Mouse (Mus musculus) midbrain, embryonic 16.5 days (tissue): ENCODE data around the gene Cx3cl1. TPM values are rescaled to one million over a fixed set of nuclear protein-coding genes. Genes with fewer than 3 reads are reported as not detected.

Experiments
- ATAC-seq: fragments of 200-750 bp; cut with Nextera tagmentation; 2 replicates; pipeline ENCODE4 v1.8.0; 2017; ENCODE audit warnings: moderate TSS enrichment
- H3K27ac ChIP-seq: fragments of 300-500 bp; sonication (generic); 2 replicates; pipeline ENCODE4 v1.5.1; 2014; ENCODE audit warnings: mild to moderate bottlenecking, low read length, mixed read lengths
- H3K27me3 ChIP-seq: fragments of 300-500 bp; sonication (generic); 2 replicates; pipeline ENCODE4 v1.6.1; 2014; ENCODE audit warnings: low read depth, low read length, mixed read lengths; ENCODE audit not compliant: control insufficient read depth, insufficient read depth
- H3K36me3 ChIP-seq: fragments of 300-500 bp; sonication (generic); 2 replicates; pipeline ENCODE4 v1.6.1; 2014; ENCODE audit warnings: mild to moderate bottlenecking, low read length, moderate library complexity, mixed read lengths; ENCODE audit not compliant: control insufficient read depth, insufficient read depth
- H3K4me1 ChIP-seq: fragments of 300-500 bp; sonication (generic); 2 replicates; pipeline ENCODE4 v1.6.1; 2014; ENCODE audit warnings: mild to moderate bottlenecking, low read length, mixed read lengths; ENCODE audit not compliant: control insufficient read depth, insufficient read depth
- H3K4me2 ChIP-seq: fragments of 300-500 bp; sonication (generic); 2 replicates; pipeline ENCODE4 v1.6.1; 2014; ENCODE audit warnings: mild to moderate bottlenecking, low read length, mixed read lengths
- H3K4me3 ChIP-seq: fragments of 300-500 bp; sonication (generic); 2 replicates; pipeline ENCODE4 v1.5.1; 2014; ENCODE audit warnings: low read depth, mild to moderate bottlenecking, low read length, moderate library complexity, mixed read lengths
- H3K9ac ChIP-seq: fragments of 300-500 bp; sonication (generic); 2 replicates; pipeline ENCODE4 v1.6.1; 2014; ENCODE audit warnings: low read depth, low read length, mixed read lengths
- H3K9me3 ChIP-seq: fragments of 300-500 bp; sonication (generic); replicated peaks from 2 replicates; pipeline ENCODE4 v1.6.1; 2014; ENCODE audit warnings: mild to moderate bottlenecking, low read length, mixed read lengths; ENCODE audit not compliant: control insufficient read depth, poor library complexity, severe bottlenecking
- WGBS: fragments of 180-500 bp; shearing (Covaris S2); extraction: QIAGEN DNeasy Blood & Tissue Kit; methylation state at CpG from one replicate; pipeline ENCODE4 v1.1.7; 2014; 5-methylcytosine and 5-hydroxymethylcytosine counted together
- polyA plus RNA-seq: library from polyadenylated mRNA; unstranded; fragments of >200 nt; fragmentation: Nextera tagmentation; extraction: Ambion mirVana; gene quantifications from 2 replicates; pipeline ENCODE4 v1.2.1, GENCODE M21; 2015

The Cx3cl1 gene
- polyA plus RNA-seq, 1 experiment from 2014 or later, result 55.8 TPM

- 75% methylated on average over 15 of the region's 15 CpGs for WGBS
- H3K27ac ChIP-seq, result no peak overlapping the region
Observed at GRCm38 (mm10) chr8:94787524-94788501, 16.0 kb downstream of the Cx3cl1 start.

DNA sequence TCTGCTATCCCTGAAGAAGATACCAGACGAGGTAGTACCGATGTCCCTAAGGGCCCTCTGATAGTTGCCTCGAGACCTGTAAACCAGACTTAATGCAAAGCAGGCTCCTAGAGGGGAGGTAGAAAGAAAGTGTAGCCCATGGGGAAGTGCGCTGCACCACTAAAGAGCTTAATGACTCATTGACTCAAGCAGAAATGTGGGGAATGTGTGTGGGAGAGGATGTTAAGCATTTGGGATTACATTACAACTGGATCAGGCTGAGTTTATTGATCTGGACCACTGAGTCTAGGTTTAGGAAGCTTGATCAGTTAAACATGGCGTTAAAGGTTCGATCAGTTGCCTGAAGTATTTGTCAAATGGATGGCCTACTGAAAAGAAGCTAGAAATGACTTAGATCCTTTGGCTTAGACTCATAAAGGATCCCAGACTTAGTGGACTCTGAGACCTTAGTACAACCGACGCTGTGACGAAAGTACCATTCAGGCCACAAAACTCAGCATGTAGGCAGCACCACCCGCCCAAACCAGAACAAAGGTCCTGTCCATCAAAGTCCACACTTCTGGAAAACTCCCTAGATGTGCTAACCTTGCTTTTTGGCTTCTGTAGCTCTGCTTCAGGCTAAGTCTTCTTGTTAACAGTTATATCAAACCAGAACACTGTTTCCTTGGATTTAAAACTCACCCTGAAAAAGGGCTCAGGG, 17.6 kb downstream of the Cx3cl1 start:
- Histone ChIP-seq H3K36me3 (no peaks in the 10 kb centered on the region), H3K9ac (no peak overlapping the region), H3K27me3 (no peaks in the 10 kb centered on the region), H3K27ac (no peak overlapping the region), H3K4me3 (no peak overlapping the region), H3K4me2 (no peak overlapping the region), H3K4me1 (no peaks in the 10 kb centered on the region), H3K9me3 (no peaks in the 10 kb centered on the region)
- WGBS, result 35% methylated on average over 10 of the region's 10 CpGs
- ATAC-seq, result no peak

More at GRCm38 (mm10) chr8:94787524-94788501, 16.0 kb downstream of the Cx3cl1 start:
- H3K4me2 ChIP-seq, result no peak overlapping the region
- H3K27me3 ChIP-seq, result no peaks in the 10 kb centered on the region
- H3K36me3 ChIP-seq, result no peaks in the 10 kb centered on the region
- no peak overlapping the region for H3K9ac ChIP-seq
- ATAC-seq, result no peak
- H3K9me3 ChIP-seq, result no peaks in the 10 kb centered on the region
- H3K4me3 ChIP-seq, result no peak overlapping the region
- no peaks in the 10 kb centered on the region for H3K4me1 ChIP-seq

- Histone ChIP-seq H3K9me3 (no peaks in the 10 kb centered on the region), H3K27me3 (no peaks in the 10 kb centered on the region), H3K36me3 (no peaks in the 10 kb centered on the region), H3K4me1 (no peaks in the 10 kb centered on the region), H3K4me3 (no peak overlapping the region), H3K27ac (no peak overlapping the region), H3K4me2 (no peak overlapping the region), H3K9ac (no peak overlapping the region)
- ATAC-seq, result no peak
- 93% methylated on average over 4 of the region's 4 CpGs for WGBS
Observed at GRCm38 (mm10) chr8:94794368-94794767, 22.6 kb downstream of the Cx3cl1 start.

GRCm38 (mm10) chr8:94794782-94795181, 23.0 kb downstream of the Cx3cl1 start:
- H3K27me3 ChIP-seq, result no peaks in the 10 kb centered on the region
- ATAC-seq, result no peak
- 98% methylated on average over 2 of the region's 2 CpGs for WGBS

DNA sequence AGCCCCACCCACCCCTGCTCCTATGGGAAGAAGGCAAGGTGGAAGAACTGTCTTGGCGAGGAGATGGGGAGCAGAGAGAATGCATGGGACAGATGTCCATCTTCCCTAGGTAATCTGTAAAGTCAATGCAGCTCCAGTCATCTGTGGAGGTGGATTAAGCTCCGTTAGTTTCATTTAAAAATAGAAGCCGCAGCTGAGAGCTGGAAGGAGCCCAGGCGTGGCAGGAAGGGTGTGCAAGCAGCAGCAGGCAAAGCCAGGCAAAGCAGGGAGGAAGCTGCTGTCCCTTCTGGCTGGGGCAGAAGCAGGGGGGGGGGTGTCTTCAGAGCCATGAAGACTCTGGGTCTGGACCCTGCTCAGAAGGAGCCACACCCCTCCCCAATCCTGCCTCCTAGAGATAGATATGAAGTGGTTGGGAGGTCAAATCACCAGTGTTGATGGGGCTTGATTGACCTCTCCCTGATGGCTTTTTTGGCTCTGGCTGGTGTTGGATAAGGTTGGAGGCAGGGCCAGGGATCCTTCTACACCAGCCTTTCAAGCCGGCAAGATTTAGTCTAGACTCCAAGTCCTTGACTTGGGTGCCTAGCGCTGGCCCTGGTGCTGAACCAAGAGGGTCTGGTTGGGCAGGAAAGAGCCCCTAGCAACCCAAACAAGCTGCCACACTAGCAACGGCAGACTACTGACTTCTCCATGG, 28.6 kb downstream of the Cx3cl1 start:
- Histone ChIP-seq H3K36me3 (no peaks in the 10 kb centered on the region), H3K4me3 (no peak overlapping the region), H3K4me2 (no peak overlapping the region), H3K27ac (no peak overlapping the region), H3K4me1 (no peaks in the 10 kb centered on the region), H3K9ac (no peak overlapping the region), H3K9me3 (no peaks in the 10 kb centered on the region), H3K27me3 (no peaks in the 10 kb centered on the region)
- ATAC-seq, result no peak
- WGBS, result 68% methylated on average over 7 of the region's 7 CpGs

More at GRCm38 (mm10) chr8:94794782-94795181, 23.0 kb downstream of the Cx3cl1 start:
- no peaks in the 10 kb centered on the region for H3K36me3 ChIP-seq
- H3K9ac ChIP-seq, result no peak overlapping the region
- H3K4me3 ChIP-seq, result no peak overlapping the region
- no peaks in the 10 kb centered on the region for H3K9me3 ChIP-seq
- H3K27ac ChIP-seq, result no peak overlapping the region
- H3K4me1 ChIP-seq, result no peaks in the 10 kb centered on the region
- no peak overlapping the region for H3K4me2 ChIP-seq

GRCm38 (mm10) chr8:94801293-94802095, 29.7 kb downstream of the Cx3cl1 start:
- H3K4me2 ChIP-seq, result no peak overlapping the region
- H3K4me3 ChIP-seq, result no peak overlapping the region
- H3K36me3 ChIP-seq, result no peaks in the 10 kb centered on the region
- H3K9me3 ChIP-seq, result no peaks in the 10 kb centered on the region
- no peak overlapping the region for H3K27ac ChIP-seq
- no peak for ATAC-seq
- no peak overlapping the region for H3K9ac ChIP-seq
- H3K27me3 ChIP-seq, result no peaks in the 10 kb centered on the region
- 36% methylated on average over 14 of the region's 14 CpGs for WGBS
- H3K4me1 ChIP-seq, result no peaks in the 10 kb centered on the region

- no peak overlapping the region for H3K9ac ChIP-seq
- H3K4me2 ChIP-seq, result no peak overlapping the region
- H3K4me3 ChIP-seq, result no peak overlapping the region
- no peaks in the 10 kb centered on the region for H3K4me1 ChIP-seq
- no peak overlapping the region for H3K27ac ChIP-seq
- ATAC-seq, result no peak
- 85% methylated on average over 4 of the region's 4 CpGs for WGBS
- H3K27me3 ChIP-seq, result no peaks in the 10 kb centered on the region
- no peaks in the 10 kb centered on the region for H3K9me3 ChIP-seq
- no peaks in the 10 kb centered on the region for H3K36me3 ChIP-seq
Observed at GRCm38 (mm10) chr8:94802375-94802774, 30.6 kb downstream of the Cx3cl1 start.

DNA sequence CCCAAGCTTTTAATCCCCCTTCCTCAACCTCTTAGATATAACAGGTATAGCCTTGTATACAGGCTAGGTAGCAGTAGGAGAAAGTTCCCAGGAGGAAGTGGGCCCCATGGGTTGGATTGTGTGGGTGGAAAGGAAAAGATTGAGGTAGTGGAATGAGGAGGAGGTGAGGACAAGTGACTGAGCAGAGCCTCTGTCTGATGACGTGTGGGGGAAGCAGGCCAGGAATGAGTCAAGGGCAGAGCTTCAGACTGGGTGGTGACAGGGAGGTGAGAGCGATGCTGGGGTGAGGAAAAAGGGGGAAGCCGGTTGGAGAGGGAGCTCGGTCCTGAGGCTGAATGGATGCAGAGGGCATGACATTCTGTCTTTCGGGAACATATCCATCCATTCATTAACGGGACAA, 31.7 kb downstream of the Cx3cl1 start:
- 77% methylated on average over 6 of the region's 6 CpGs for WGBS
- Histone ChIP-seq H3K27ac (no peak overlapping the region), H3K9ac (no peak overlapping the region), H3K4me3 (no peak overlapping the region), H3K9me3 (no peaks in the 10 kb centered on the region), H3K36me3 (no peaks in the 10 kb centered on the region), H3K4me1 (no peaks in the 10 kb centered on the region), H3K4me2 (no peak overlapping the region), H3K27me3 (no peaks in the 10 kb centered on the region)
- no peak for ATAC-seq
